Mouse (Mus musculus): ENCODE results near the gene Cpt1c.
"Not testable (repeated sequence)": the region's sequence is repeated elsewhere in the genome, so short reads cannot be mapped to it uniquely, and the experiment has no call there.

Gene Cpt1c

GRCm38 (mm10) chr7:44974383-44975116 lies at the start of gene Cpt1c:
TSS of gene Cpt1c (minus strand) at chr7:44974851.
- peak in 1 of 2 experiments; percentile 47 for DNase-seq (ENCODE audit: low read depth in 1 of 2, low spot score in 2 of 2)

DNA sequence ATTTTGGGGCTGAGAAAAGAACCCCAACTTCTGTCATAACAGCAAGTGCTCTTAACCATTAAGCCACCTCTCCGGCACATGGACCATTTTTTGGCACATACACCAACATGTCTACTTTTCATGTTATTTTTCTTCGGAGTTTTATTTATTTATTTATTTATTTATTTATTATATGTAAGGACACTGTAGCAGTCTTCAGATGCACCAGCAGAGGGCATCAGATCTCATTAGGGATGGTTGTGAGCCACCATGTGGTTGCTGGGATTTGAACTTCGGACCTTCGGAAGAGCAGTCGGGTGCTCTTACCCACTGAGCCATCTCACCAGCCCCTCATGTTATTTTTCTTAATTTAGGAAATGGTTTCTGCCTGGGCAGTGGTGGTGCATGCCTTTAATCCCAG lies 49.1 kb upstream of the Cpt1c start:
- not testable (repeated sequence) for DNase-seq (ENCODE audit: low read depth in 1 of 2, low spot score in 2 of 2)

- DNase-seq (ENCODE audit: low read depth in 1 of 2, low spot score in 2 of 2): no peak
Measured at GRCm38 (mm10) chr7:45020225-45020624, 45.6 kb upstream of the Cpt1c start.

GRCm38 (mm10) chr7:45019031-45019571 lies 44.5 kb upstream of the Cpt1c start:
- no peak for DNase-seq (ENCODE audit: low read depth in 1 of 2, low spot score in 2 of 2)

DNA sequence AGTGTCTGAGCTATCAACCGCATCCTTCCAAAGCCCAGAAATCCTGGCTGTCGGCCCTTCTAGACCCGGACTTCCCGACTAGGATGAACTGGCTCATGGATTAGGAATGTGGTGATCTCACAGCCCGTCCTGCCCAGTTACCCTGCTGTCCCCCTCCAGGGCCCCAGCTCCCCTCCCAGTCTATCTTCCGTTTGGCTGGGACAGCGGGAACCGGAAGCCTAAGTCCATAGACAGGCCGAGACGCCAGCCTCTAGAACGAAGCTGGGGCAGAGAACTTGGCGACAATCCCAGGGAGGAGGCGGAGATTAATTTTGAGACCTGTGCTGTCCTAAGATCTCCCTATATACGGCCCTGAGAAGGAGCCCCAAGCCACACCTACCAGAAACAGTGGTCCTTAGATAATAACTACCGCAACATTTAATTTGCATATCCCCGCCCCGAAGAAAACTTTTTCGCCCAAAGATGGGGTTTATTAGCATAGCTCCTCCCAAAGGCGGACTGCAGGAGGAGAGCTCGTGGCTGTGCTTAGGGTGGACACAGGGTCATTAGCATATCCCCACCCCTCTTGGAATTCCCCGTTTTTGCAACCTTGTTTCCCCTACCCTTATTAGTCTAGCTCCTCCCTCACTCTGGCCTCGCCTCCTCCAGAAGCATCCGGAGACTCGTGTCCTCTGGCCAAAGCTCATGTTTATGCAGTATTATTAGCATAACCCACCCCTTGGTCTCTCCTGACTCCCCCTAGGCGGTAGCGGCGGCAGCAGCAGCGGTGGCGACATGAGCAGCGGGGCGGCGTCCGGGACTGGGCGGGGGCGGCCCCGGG lies 42.8 kb upstream of the Cpt1c start, which contains the start of gene Rras:
Rras (plus strand) TSS at position 720 of the 820 bp plus-strand sequence.
- DNase-seq (ENCODE audit: low read depth in 1 of 2, low spot score in 2 of 2): peak; percentile 90 to 91

DNA sequence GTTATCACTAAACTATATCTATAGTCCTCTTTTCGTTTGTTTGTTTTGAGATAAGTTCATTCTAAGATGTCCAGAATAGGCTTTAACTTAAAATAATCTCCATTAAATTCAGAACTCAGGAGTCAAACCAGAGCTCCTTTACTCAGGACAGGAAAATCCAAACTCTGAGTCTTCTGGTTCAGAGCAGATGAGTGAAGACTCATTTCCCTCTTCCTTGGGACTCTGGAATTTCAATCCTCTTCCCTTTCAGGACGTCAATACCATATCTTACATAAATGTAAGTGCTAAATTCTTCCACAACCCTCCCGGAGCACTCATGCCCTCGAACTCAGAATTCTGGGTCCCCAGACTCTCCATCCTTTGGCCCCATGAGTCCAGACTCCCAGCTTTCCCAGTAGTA lies 42.1 kb upstream of the Cpt1c start:
- DNase-seq (ENCODE audit: low read depth in 1 of 2, low spot score in 2 of 2): no peak

GRCm38 (mm10) chr7:45015957-45016612 lies 41.4 kb upstream of the Cpt1c start, which contains the start of gene Scaf1:
TSS of gene Scaf1 (minus strand) at chr7:45016363.
- peak; percentile 98 for DNase-seq (ENCODE audit: low read depth in 1 of 2, low spot score in 2 of 2)

GRCm38 (mm10) chr7:45015344-45015956 lies 40.8 kb upstream of the Cpt1c start:
- no peak for DNase-seq (ENCODE audit: low read depth in 1 of 2, low spot score in 2 of 2)

DNA sequence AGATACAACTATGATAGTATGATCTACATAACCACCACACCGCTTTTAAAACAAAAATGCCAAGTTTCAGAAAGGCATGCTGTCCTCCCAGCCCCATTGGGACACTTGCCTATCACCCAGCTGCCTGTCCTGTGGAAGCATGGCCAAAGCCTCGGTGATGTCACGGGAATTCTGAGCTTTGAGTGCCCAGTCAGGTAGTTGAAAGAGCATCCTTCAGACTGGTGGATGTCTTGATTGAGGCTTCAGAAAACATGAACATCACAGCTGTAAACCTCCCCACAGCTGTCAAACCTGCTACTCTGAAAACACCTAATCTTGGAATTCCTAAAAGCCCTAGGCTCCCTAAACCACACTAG lies 39.4 kb upstream of the Cpt1c start:
- no peak for DNase-seq (ENCODE audit: low read depth in 1 of 2, low spot score in 2 of 2)

DNA sequence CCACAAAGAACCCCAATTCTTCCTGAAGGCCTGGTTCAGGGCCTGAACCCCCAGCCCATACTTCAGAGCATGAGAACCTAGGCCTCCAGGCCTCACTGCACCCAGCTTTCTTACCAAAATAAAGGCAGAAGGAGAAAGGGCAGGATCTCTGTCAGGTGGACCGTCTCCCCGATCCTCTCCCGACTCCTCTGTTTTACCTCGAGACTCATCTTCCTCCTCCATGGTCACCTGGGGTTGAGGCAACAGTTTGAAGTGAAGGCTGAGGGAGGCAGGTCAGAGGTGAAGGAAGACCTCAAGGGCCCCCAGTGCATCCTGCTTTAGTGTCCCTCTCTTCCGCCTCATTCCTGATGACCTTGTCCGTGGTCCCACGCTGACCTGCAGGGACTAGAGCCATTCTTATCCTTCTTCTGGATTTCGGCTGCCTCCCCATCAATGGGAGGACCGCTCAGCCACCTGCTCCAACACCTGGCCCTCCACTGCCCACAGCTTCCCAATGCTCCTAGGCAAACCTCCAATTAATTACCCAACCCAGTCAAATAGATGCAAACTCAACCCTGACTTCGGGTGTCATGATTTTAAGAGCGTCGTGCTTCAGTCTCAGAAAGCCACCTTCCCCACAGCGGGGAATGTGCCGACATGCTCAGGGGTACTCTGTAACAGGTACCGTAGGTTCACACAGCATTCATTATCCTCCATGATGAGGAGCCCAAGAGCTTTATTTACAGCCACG lies 38.9 kb upstream of the Cpt1c start:
- DNase-seq (ENCODE audit: low read depth in 1 of 2, low spot score in 2 of 2): no peak

DNA sequence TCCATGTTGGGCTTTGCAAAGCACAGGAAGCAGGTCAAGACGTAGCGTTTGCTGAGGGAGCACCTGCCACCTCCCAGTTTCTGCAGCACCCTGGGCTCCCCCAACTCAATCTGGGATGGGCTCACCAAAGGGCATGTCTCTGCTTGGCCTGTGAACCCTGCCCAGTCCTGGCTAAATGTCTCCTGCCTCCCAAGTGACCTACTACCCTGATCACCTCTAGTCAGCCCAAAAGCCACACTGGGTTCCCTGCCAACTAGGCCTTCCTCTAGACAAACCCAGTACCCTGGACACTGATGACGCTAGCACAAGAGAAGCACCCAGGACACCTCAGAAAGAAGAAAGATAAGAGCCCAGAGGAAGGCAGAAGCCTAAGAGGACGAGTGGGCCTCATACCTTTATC lies 38.2 kb upstream of the Cpt1c start:
- no peak for DNase-seq (ENCODE audit: low read depth in 1 of 2, low spot score in 2 of 2)

DNA sequence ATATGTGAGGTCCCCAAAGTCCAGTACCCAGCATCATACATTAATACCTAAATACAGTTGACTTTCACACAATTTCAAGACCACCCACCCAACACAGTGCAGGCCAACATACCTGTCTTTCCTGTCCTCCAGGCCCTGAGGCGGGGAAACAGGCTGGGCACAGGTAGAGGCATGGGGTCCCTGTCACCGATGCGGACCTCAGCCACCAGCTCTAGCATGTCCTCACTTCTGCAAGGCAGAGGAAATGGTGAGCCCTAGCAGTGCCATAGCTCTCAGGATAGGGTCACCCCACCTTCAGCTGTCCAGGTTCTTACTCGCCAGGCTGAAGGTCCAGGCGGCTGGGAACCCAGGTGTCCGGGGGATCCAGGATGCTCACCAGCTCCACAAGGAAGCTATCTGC lies 37.4 kb upstream of the Cpt1c start:
- DNase-seq (ENCODE audit: low read depth in 1 of 2, low spot score in 2 of 2): no peak

GRCm38 (mm10) chr7:45008411-45008810 lies 33.8 kb upstream of the Cpt1c start:
- DNase-seq (ENCODE audit: low read depth in 1 of 2, low spot score in 2 of 2): no peak

- DNase-seq (ENCODE audit: low read depth in 1 of 2, low spot score in 2 of 2): no peak
Measured at GRCm38 (mm10) chr7:45007846-45008245, 33.2 kb upstream of the Cpt1c start.

- no peak for DNase-seq (ENCODE audit: low read depth in 1 of 2, low spot score in 2 of 2)
Measured at GRCm38 (mm10) chr7:45007141-45007540, 32.5 kb upstream of the Cpt1c start.

DNA sequence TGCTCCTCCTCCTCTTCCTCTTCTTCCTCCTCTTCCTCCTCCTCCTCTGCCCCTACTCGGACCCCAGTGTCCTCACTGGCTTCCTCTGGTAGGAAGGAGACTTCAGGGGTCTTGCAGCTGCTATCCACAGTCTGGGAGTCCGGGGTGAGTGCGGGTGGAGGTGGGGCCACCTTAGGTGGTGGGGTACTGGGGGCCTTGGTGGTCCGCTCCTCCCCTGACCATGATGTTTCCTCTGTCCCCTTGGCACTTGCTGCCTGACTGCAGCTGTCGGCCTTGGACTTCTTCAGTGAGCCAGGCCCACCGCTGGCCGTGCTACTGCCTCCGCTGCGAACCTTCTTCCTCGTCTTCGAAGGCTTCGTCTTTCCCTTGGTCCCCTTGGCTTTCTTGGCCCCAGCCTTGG lies 31.9 kb upstream of the Cpt1c start:
- no peak for DNase-seq (ENCODE audit: low read depth in 1 of 2, low spot score in 2 of 2)

- no peak for DNase-seq (ENCODE audit: low read depth in 1 of 2, low spot score in 2 of 2)
Measured at GRCm38 (mm10) chr7:45005321-45005992, 30.8 kb upstream of the Cpt1c start.

DNA sequence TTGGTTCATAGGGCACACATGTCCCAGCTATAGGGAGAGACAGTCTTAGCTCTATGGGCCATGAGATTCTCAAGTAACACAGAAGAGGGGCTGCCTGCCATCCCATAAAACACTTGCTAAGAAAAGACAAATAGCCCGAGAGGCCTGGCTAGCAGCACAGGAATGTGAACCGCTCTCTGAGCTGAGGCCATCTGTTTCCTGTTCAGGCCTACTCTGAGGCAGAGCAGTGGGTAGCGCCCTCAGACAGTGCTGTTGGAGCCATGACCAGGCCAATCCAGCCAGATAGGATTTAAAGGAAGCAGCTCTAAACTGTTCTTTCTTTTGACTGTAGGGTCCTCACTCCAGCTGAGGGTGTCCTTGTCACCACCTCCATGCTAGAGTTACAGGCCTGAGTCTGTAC lies 29.9 kb upstream of the Cpt1c start:
- no peak for DNase-seq (ENCODE audit: low read depth in 1 of 2, low spot score in 2 of 2)

DNA sequence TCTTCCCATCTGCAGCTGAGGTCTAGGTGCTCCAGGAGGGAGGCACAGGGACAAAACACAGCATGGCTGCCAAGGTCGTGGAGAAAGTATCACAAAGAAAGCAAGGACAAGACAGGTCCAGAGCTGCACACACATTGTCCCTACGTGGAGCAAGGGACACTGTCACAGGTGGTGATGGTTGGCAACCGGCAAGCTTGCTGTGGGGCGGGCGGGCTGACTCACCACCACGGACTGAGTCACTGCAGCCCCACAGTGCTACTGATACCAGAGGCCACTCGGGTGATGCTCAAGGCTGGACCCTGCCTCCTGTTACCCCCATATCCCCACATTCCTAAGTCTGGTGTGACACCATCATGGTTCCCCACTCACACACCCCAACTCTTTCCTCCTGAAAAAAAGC lies 27.8 kb upstream of the Cpt1c start:
- no peak for DNase-seq (ENCODE audit: low read depth in 1 of 2, low spot score in 2 of 2)

DNA sequence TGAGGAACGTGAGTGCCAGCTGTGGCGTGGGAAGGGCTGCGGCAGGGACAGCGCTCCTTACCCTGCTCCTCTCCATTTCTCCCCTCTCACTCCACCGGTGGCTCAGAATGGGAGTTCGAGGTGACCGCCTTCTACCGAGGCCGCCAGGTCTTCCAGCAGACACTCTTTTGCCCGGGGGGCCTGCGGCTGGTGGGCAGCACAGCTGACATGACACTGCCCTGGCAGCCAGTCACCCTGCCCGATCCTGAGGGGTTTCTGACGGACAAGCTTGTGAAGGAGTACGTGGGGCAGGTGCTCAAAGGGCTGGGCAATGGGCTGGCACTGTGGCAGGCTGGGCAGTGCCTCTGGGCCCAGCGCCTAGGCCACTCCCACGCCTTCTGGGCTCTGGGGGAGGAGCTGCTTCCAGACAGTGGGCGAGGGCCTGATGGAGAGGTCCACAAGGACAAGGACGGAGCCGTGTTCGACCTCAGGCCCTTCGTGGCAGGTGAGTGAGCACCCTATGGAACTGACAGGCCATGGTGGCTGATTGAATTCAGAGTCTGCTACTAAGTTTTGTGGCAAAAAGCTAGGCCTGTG lies 26.0 kb upstream of the Cpt1c start:
- no peak for DNase-seq (ENCODE audit: low read depth in 1 of 2, low spot score in 2 of 2)

Data from monocyte, adult 2 months (primary cell).